Mouse (Mus musculus): ENCODE data around the gene Mkks. TPM values are rescaled to one million over a fixed set of nuclear protein-coding genes. Genes with fewer than 3 reads are reported as not detected.
"Not testable (repeated sequence)": the region's sequence is repeated elsewhere in the genome, so short reads cannot be mapped to it uniquely, and the experiment has no call there.

The Mkks gene
- total and polyA plus RNA-seq, 2 experiments from 2014 or later = 6.4 to 9.4 TPM

DNA sequence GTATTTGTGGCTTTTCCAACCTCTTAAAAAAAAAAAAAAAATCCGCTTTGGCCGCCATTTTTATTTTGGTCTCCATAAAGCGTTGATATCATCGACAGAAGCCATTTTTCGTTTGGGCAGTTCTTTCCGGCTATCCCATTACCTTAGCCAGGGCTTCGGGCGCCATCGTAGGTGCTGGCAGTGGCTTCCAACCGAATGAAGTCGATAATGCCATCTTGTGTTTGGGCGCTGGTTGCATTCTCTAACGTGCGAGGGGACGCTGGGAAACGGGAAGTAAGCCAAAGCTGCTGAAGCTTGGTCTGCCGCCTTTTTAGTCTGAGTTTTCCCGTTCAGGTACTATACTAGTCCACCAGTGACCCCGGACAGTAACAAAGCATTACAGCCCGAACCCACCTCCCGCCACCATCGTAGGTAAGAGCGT, 772 bp upstream of the Mkks start:
- H3K4me3 ChIP-seq (ENCODE audit: low read length) = peak overlapping the region; percentile 64
- peak; percentile 99 for DNase-seq (ENCODE audit: low spot score)
- no peaks in the 10 kb centered on the region for H3K4me1 ChIP-seq (ENCODE audit: insufficient read depth, low read length)
- no peaks in the 10 kb centered on the region for H3K9me3 ChIP-seq (ENCODE audit: low read length)
- H3K27ac ChIP-seq = peak overlapping the region; percentile 97
- peak; percentile 30; the same call in 1 of the 2 replicates for TF ChIP-seq CTCF (IDR thresholded peaks at IDR 0.05; ENCODE audit: low read depth)
- H3K36me3 ChIP-seq (ENCODE audit: insufficient read depth, low read length) = no peaks in the 10 kb centered on the region
- no peaks in the 10 kb centered on the region for H3K27me3 ChIP-seq (ENCODE audit: insufficient read depth, low read length)
- peak; percentile 85 for ATAC-seq
- under 1% methylated on average over 23 of the region's 23 CpGs for WGBS
- H3K4me2 ChIP-seq (ENCODE audit: low read depth, low read length) = peak overlapping the region; percentile 58
- peak overlapping the region; percentile 48 for H3K9ac ChIP-seq (replicated peaks; ENCODE audit: low read length)

DNA sequence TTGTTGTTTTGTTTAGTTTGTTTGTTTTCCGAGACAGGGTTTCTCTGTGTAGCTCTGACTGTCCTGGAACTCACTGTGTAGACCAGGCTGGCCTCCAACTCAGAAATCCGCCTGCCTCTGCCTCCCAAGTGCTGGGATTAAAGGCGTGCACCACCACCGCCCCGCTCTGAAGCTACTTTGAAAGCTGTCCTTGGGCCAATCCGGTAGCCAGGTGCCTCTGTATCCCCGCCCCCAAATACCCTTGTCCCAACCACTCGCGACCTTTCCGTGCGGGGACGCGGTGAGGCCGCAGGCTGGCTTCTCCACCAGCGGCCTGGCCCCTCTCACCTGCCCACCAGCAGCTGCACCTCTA, 497 bp downstream of the Mkks start:
- H3K4me1 ChIP-seq (ENCODE audit: insufficient read depth, low read length); H3K27me3 ChIP-seq (ENCODE audit: insufficient read depth, low read length); H3K36me3 ChIP-seq (ENCODE audit: insufficient read depth, low read length); H3K9me3 ChIP-seq (ENCODE audit: low read length); DNase-seq (ENCODE audit: low spot score): not testable (repeated sequence)
- Histone ChIP-seq H3K4me3 (ENCODE audit: low read length) (peak overlapping the region; percentile 64), H3K4me2 (ENCODE audit: low read depth, low read length) (peak overlapping the region; percentile 58), H3K9ac (replicated peaks; ENCODE audit: low read length) (peak overlapping the region; percentile 64), H3K27ac (peak overlapping the region; percentile 97)
- ATAC-seq = peak; percentile 60
- 6% methylated on average over 15 of the region's 15 CpGs for WGBS

DNA sequence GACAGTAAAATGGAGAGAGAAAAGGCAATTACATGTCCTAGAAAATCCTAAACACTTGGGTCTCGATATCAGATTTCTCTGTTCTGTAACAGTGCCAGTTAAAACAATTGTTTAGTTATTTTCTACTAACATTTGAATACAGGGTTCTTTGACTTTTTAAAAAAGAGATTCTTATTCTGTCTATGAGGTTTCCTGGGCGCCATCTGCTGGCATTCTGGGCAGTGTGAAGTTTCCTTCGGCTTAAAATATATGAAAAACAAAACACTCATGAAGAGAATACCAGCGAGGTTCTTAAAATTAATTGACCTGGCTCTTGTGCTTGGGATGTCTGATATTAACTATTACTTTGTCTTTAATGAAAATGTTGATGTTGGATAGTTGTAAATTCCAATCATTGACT, 4.3 kb downstream of the Mkks start:
- 53% methylated on average over 4 of the region's 4 CpGs for WGBS
- H3K36me3 ChIP-seq (ENCODE audit: insufficient read depth, low read length) = peaks cover 19% of the 10 kb centered on the region; the same call in 1 of the 2 replicates
- peak; percentile 64 for TF ChIP-seq CTCF (IDR thresholded peaks at IDR 0.05; ENCODE audit: low read depth)
- no peaks in the 10 kb centered on the region for H3K27me3 ChIP-seq (ENCODE audit: insufficient read depth, low read length)
- DNase-seq (ENCODE audit: low spot score) (peak; percentile 77), ATAC-seq (no peak)
- H3K9ac ChIP-seq (replicated peaks; ENCODE audit: low read length) = no peak overlapping the region
- H3K4me2 ChIP-seq (ENCODE audit: low read depth, low read length) = no peak overlapping the region
- H3K27ac ChIP-seq = no peak overlapping the region
- H3K9me3 ChIP-seq (ENCODE audit: low read length) = no peaks in the 10 kb centered on the region
- no peaks in the 10 kb centered on the region for H3K4me1 ChIP-seq (ENCODE audit: insufficient read depth, low read length)
- H3K4me3 ChIP-seq (ENCODE audit: low read length) = no peak overlapping the region

DNA sequence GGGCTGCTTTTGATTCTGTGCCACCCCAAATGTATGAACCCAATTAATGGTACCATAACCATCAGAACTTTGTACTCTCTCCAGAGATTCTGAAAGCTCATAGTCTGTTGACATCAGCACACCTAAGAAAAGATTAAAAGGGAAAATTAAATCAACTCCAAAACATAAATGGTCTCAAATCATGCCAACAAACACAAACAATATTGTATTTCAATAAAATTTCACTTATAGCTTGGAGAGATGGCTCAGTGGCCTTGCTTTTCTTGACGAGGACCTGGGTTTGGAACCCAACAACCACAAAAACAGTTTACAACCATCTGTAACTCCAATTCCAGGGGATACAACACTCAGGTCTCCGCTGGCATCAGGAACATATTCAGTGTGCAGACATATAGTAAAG, 5.6 kb downstream of the Mkks start, which contains the start of gene AL731706.2:
Gene AL731706.2 (minus strand): TSS at position 101 of the 400 bp plus-strand sequence.
- Histone ChIP-seq H3K27me3 (ENCODE audit: insufficient read depth, low read length) (no peaks in the 10 kb centered on the region), H3K27ac (no peak within 1 kb of the TSS), H3K4me3 (ENCODE audit: low read length) (no peak within 1 kb of the TSS), H3K36me3 (ENCODE audit: insufficient read depth, low read length) (peaks cover 28% of the 10 kb centered on the region), H3K4me1 (ENCODE audit: insufficient read depth, low read length) (no peaks in the 10 kb centered on the region), H3K9me3 (ENCODE audit: low read length) (no peaks in the 10 kb centered on the region), H3K4me2 (ENCODE audit: low read depth, low read length) (no peak within 1 kb of the TSS), H3K9ac (replicated peaks; ENCODE audit: low read length) (no peak within 1 kb of the TSS)
- DNase-seq (ENCODE audit: low spot score) = no peak
- ATAC-seq = no peak
- TF ChIP-seq CTCF (IDR thresholded peaks at IDR 0.05; ENCODE audit: low read depth) = no peak
- 94% methylated on average over 2 of the region's 2 CpGs for WGBS

DNA sequence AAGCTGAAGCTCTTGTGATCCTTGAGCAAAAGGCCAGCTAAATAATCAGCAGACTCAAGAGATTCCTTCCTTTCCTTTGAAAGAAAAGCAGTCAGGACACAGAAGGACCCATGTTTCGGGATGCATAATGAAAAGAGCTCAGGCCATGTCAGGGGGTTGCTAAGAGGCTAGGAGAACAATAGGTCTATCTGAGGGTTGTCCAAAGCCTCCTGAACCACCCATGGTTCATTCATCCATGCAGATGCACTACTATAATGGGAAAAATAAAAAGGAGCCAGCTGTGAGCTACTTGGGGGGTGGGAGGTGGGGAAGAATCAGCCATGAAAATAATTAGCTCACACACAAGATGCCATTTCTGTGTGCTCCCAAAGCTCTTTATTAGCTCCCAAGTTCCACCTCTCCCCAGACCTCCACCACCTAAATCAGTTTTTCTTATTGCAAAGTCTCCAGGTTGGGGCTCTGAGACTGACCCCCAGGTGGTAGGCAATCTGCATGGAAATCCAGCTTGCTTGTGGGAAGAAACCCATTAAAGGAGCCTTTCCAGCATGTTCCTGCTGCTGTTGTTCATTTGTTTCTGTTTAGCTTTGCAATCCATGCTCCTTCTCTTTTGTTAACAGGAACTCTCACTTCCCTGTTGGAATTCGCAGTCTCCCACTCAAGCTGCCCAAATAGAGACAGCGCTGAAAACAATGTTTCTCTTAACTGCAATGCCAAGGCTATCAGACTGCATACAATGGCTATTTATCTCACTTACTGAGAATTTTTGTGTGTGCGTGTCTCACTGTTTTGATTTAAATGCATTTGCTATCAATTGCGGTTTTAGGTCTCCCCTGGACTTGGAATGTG, 36.4 kb downstream of the Mkks start:
- no peaks in the 10 kb centered on the region for H3K27me3 ChIP-seq (ENCODE audit: insufficient read depth, low read length)
- H3K4me3 ChIP-seq (ENCODE audit: low read length) = no peak overlapping the region
- no peak overlapping the region for H3K4me2 ChIP-seq (ENCODE audit: low read depth, low read length)
- peaks cover 12% of the 10 kb centered on the region for H3K4me1 ChIP-seq (ENCODE audit: insufficient read depth, low read length)
- no peaks in the 10 kb centered on the region for H3K9me3 ChIP-seq (ENCODE audit: low read length)
- peak overlapping the region; percentile 49; the same call in 1 of the 2 replicates for H3K27ac ChIP-seq
- H3K9ac ChIP-seq (replicated peaks; ENCODE audit: low read length) = no peak overlapping the region
- 22% methylated on average over 5 of the region's 5 CpGs for WGBS
- H3K36me3 ChIP-seq (ENCODE audit: insufficient read depth, low read length) = no peaks in the 10 kb centered on the region
- ATAC-seq = no peak
- no peak for DNase-seq (ENCODE audit: low spot score)
- TF ChIP-seq CTCF (IDR thresholded peaks at IDR 0.05; ENCODE audit: low read depth) = no peak

DNA sequence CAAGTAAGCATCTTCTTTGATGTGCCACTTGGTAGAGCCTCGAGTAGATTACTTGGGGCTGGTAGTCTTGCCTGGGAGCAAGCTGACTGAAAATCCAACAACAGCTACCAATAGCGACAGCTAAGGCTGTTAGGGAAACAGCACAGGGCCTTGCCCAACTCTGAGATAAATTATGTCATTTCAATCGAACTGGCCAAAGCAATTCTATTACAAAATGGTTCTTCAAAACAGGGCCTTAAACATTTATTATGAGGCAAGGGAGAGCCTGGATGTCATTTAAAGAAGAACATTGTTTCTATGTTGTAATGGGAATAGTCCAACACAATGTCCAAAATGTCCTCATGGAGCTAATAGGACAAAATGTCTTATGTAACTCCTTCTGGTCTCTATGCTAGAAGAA, 40.8 kb downstream of the Mkks start:
- H3K36me3 ChIP-seq (ENCODE audit: insufficient read depth, low read length) = no peaks in the 10 kb centered on the region
- H3K9ac ChIP-seq (replicated peaks; ENCODE audit: low read length) = no peak overlapping the region
- peaks cover 12% of the 10 kb centered on the region for H3K4me1 ChIP-seq (ENCODE audit: insufficient read depth, low read length)
- TF ChIP-seq CTCF (IDR thresholded peaks at IDR 0.05; ENCODE audit: low read depth) = no peak
- 75% methylated on average over 3 of the region's 3 CpGs for WGBS
- ATAC-seq (no peak), DNase-seq (ENCODE audit: low spot score) (no peak)
- no peak overlapping the region for H3K27ac ChIP-seq
- no peaks in the 10 kb centered on the region for H3K27me3 ChIP-seq (ENCODE audit: insufficient read depth, low read length)
- H3K9me3 ChIP-seq (ENCODE audit: low read length) = no peaks in the 10 kb centered on the region
- H3K4me2 ChIP-seq (ENCODE audit: low read depth, low read length) = no peak overlapping the region
- no peak overlapping the region for H3K4me3 ChIP-seq (ENCODE audit: low read length)

DNA sequence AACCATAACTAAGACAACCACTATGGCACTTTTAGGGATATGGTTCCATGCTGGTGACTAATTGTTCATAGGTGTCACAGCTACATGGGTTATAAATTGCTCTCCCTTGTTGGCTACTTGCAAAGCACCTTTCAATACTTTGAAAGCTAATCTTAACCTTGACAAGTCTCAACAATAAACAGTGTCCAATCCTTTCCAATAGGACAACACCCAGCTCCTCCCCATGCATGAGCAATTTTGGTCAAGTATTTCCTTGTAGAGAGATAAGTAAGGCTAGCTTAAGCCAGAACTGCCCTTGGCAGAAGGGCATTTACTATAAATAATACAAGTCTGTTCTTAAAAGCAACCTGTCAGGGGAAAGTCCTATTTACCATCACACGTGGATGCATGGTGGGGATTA, 53.2 kb downstream of the Mkks start:
- Histone ChIP-seq H3K4me3 (ENCODE audit: low read length) (no peak overlapping the region), H3K4me2 (ENCODE audit: low read depth, low read length) (no peak overlapping the region), H3K9ac (replicated peaks; ENCODE audit: low read length) (no peak overlapping the region), H3K36me3 (ENCODE audit: insufficient read depth, low read length) (no peaks in the 10 kb centered on the region), H3K27ac (no peak overlapping the region), H3K4me1 (ENCODE audit: insufficient read depth, low read length) (no peaks in the 10 kb centered on the region), H3K27me3 (ENCODE audit: insufficient read depth, low read length) (no peaks in the 10 kb centered on the region), H3K9me3 (ENCODE audit: low read length) (no peaks in the 10 kb centered on the region)
- 50% methylated on average over 1 of the region's 1 CpGs for WGBS
- no peak for TF ChIP-seq CTCF (IDR thresholded peaks at IDR 0.05; ENCODE audit: low read depth)
- no peak for DNase-seq (ENCODE audit: low spot score)
- no peak for ATAC-seq

All from hindbrain, postnatal 0 days (tissue).